Mouse (Mus musculus): ENCODE results near the gene Exd1. TPM values are rescaled to one million over a fixed set of nuclear protein-coding genes. Genes with fewer than 3 reads are reported as not detected.

Exd1 gene
- polyA plus RNA-seq, 1 experiment: 0.05 TPM

DNA sequence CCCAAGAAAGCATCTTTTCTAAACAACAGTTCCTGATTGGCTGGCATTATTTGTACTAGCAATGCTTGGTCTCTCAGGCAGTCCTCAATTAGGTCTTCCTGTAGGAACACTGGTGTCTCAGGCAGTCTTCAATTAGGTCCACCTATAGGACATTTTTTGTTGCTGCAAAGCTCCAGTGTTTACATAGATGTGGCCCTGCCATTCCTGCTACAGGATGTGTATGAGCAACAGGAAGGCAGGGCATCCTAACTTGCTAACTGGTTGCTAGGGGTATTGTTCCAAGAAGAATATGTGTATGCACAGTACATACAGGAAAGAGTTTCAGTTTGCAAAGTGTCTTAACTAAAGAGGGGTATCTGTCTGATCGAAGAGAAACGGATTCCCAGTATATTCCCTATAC, 51.3 kb downstream of the Exd1 start:
- Histone ChIP-seq H3ac (ENCODE audit: control insufficient read depth, insufficient read length, low read depth) (no peak overlapping the region), H3K79me2 (ENCODE audit: control insufficient read depth, insufficient read depth) (no peaks in the 10 kb centered on the region), H3K4me3 (ENCODE audit: insufficient read depth, poor library complexity, severe bottlenecking) (no peak overlapping the region), H3K36me3 (ENCODE audit: control insufficient read depth, insufficient read depth) (no peaks in the 10 kb centered on the region), H3K79me3 (ENCODE audit: low read depth) (no peaks in the 10 kb centered on the region), H3K27me3 (ENCODE audit: control insufficient read depth, insufficient read depth, insufficient read length) (peaks cover 11% of the 10 kb centered on the region)
- TF ChIP-seq MYOD1 (IDR thresholded peaks at IDR 0.05; ENCODE audit: control insufficient read depth, insufficient read length, low read depth) (no peak), CTCF (IDR thresholded peaks at IDR 0.05; ENCODE audit: control insufficient read depth, insufficient read depth, insufficient read length) (no peak), FOSL1 (IDR thresholded peaks at IDR 0.05; ENCODE audit: insufficient read depth, low read length, poor library complexity, severe bottlenecking) (no peak), USF1 (IDR thresholded peaks at IDR 0.05; ENCODE audit: low read depth) (no peak), MYOG (IDR thresholded peaks at IDR 0.05; ENCODE audit: control insufficient read depth, extremely low read depth, insufficient read length) (no peak), CEBPB (IDR thresholded peaks at IDR 0.05; ENCODE audit: low read depth) (no peak), MAX (IDR thresholded peaks at IDR 0.05) (no peak)

DNA sequence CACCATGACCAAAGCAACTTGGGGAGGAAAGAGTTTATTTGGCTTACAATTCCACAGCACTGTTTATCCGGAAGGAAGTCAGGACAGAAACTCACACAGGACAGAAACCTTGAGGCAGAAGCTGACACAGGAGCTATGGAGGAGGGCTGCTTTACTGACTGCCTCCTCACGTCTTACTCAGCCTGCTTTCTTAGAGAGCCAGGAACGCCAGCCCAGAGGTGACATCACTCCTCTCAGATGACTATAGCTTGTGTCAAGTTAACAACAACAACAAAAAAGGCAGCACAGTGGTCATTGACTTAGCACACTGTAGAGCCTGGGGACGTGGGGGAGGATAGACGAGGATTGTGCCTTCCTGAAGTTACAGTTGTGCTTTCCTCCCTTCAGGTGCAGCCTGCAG, 55.5 kb downstream of the Exd1 start:
- TF ChIP-seq CTCF (IDR thresholded peaks at IDR 0.05; ENCODE audit: control insufficient read depth, insufficient read depth, insufficient read length): no peak
- TF ChIP-seq MAX (IDR thresholded peaks at IDR 0.05): no peak
- no peak for TF ChIP-seq USF1 (IDR thresholded peaks at IDR 0.05; ENCODE audit: low read depth)
- no peak for TF ChIP-seq FOSL1 (IDR thresholded peaks at IDR 0.05; ENCODE audit: insufficient read depth, low read length, poor library complexity, severe bottlenecking)
- no peak for TF ChIP-seq MYOD1 (IDR thresholded peaks at IDR 0.05; ENCODE audit: control insufficient read depth, insufficient read length, low read depth)
- TF ChIP-seq MYOG (IDR thresholded peaks at IDR 0.05; ENCODE audit: control insufficient read depth, extremely low read depth, insufficient read length): no peak
- no peaks in the 10 kb centered on the region for H3K36me3 ChIP-seq (ENCODE audit: control insufficient read depth, insufficient read depth)
- no peaks in the 10 kb centered on the region for H3K79me2 ChIP-seq (ENCODE audit: control insufficient read depth, insufficient read depth)
- H3ac ChIP-seq (ENCODE audit: control insufficient read depth, insufficient read length, low read depth): no peak overlapping the region
- no peaks in the 10 kb centered on the region for H3K79me3 ChIP-seq (ENCODE audit: low read depth)
- no peak overlapping the region for H3K4me3 ChIP-seq (ENCODE audit: insufficient read depth, poor library complexity, severe bottlenecking)
- peaks cover 4% of the 10 kb centered on the region for H3K27me3 ChIP-seq (ENCODE audit: control insufficient read depth, insufficient read depth, insufficient read length)

DNA sequence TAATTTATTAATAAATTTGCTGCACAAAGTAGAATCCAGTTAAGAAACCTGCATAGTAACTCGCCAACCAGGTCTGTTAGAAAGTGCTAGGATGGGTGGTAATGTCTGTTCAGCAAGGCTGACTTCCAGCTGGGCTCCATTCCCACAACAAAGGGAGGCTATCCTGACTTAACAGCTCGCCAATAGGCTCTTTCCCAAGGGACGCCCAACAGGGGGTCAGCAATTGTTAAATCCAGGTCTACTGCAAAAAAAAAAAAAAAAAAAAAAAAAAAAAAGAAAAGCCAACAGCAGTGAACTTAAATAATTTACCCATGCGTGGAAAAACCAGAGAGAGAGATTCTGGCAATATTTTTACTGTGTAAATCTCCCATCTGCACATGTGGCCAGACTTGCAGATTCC, 60.9 kb downstream of the Exd1 start:
- Histone ChIP-seq H3K27me3 (ENCODE audit: control insufficient read depth, insufficient read depth, insufficient read length) (no peaks in the 10 kb centered on the region), H3K36me3 (ENCODE audit: control insufficient read depth, insufficient read depth) (no peaks in the 10 kb centered on the region), H3K79me2 (ENCODE audit: control insufficient read depth, insufficient read depth) (no peaks in the 10 kb centered on the region), H3K79me3 (ENCODE audit: low read depth) (no peaks in the 10 kb centered on the region), H3K4me3 (ENCODE audit: insufficient read depth, poor library complexity, severe bottlenecking) (no peak overlapping the region), H3ac (ENCODE audit: control insufficient read depth, insufficient read length, low read depth) (no peak overlapping the region)
- TF ChIP-seq USF1 (IDR thresholded peaks at IDR 0.05; ENCODE audit: low read depth): no peak

DNA sequence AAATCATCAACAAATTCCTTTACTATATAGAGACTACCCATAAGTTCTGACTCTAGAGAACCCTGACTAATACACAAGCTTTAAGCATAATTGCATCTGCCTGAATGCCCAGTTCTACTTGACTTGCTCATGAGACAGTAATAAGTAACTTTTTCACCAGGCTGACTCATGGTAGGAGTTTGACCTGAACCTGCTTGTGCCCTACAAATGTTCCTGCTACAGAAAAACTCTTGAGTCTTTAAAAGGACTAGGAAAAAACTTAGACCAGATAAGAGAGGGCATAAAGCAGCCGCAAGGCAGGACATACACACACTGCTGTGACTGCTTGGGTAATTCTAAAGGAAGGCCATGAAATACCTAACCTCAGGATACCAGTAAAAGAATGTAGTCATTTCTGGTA, 65.1 kb downstream of the Exd1 start:
- H3K36me3 ChIP-seq (ENCODE audit: control insufficient read depth, insufficient read depth): no peaks in the 10 kb centered on the region
- no peak overlapping the region for H3ac ChIP-seq (ENCODE audit: control insufficient read depth, insufficient read length, low read depth)
- H3K4me3 ChIP-seq (ENCODE audit: insufficient read depth, poor library complexity, severe bottlenecking): no peak overlapping the region
- peaks cover 13% of the 10 kb centered on the region for H3K79me2 ChIP-seq (ENCODE audit: control insufficient read depth, insufficient read depth)
- no peak for TF ChIP-seq MAX (IDR thresholded peaks at IDR 0.05)
- no peak for TF ChIP-seq MYOG (IDR thresholded peaks at IDR 0.05; ENCODE audit: control insufficient read depth, extremely low read depth, insufficient read length)
- TF ChIP-seq CEBPB (IDR thresholded peaks at IDR 0.05; ENCODE audit: low read depth): no peak
- no peak for TF ChIP-seq CTCF (IDR thresholded peaks at IDR 0.05; ENCODE audit: control insufficient read depth, insufficient read depth, insufficient read length)
- TF ChIP-seq USF1 (IDR thresholded peaks at IDR 0.05; ENCODE audit: low read depth): no peak
- TF ChIP-seq MYOD1 (IDR thresholded peaks at IDR 0.05; ENCODE audit: control insufficient read depth, insufficient read length, low read depth): no peak
- no peak for TF ChIP-seq FOSL1 (IDR thresholded peaks at IDR 0.05; ENCODE audit: insufficient read depth, low read length, poor library complexity, severe bottlenecking)
- H3K79me3 ChIP-seq (ENCODE audit: low read depth): peaks cover 3% of the 10 kb centered on the region
- no peaks in the 10 kb centered on the region for H3K27me3 ChIP-seq (ENCODE audit: control insufficient read depth, insufficient read depth, insufficient read length)

DNA sequence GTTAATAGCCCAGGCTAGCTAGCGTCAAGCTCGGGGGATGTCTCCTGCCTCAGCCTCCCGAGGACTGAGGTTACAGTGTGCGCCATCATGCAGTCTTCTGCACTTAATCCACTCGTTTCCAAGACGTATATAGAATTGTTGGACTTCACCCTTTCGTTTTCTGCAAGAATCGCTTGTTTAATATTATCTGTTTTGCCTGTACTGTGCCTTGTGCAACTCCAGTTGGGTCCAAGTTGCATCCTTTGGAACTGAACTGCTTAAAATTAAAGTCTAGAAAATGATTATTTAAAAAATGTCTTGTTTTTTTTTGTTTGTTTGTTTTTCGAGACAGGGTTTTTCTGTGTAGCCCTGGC, 69.1 kb downstream of the Exd1 start:
- TF ChIP-seq MYOG (IDR thresholded peaks at IDR 0.05; ENCODE audit: control insufficient read depth, extremely low read depth, insufficient read length) (no peak), MAX (IDR thresholded peaks at IDR 0.05) (no peak), CTCF (IDR thresholded peaks at IDR 0.05; ENCODE audit: control insufficient read depth, insufficient read depth, insufficient read length) (no peak), FOSL1 (IDR thresholded peaks at IDR 0.05; ENCODE audit: insufficient read depth, low read length, poor library complexity, severe bottlenecking) (no peak), USF1 (IDR thresholded peaks at IDR 0.05; ENCODE audit: low read depth) (no peak), CEBPB (IDR thresholded peaks at IDR 0.05; ENCODE audit: low read depth) (no peak), MYOD1 (IDR thresholded peaks at IDR 0.05; ENCODE audit: control insufficient read depth, insufficient read length, low read depth) (no peak)

DNA sequence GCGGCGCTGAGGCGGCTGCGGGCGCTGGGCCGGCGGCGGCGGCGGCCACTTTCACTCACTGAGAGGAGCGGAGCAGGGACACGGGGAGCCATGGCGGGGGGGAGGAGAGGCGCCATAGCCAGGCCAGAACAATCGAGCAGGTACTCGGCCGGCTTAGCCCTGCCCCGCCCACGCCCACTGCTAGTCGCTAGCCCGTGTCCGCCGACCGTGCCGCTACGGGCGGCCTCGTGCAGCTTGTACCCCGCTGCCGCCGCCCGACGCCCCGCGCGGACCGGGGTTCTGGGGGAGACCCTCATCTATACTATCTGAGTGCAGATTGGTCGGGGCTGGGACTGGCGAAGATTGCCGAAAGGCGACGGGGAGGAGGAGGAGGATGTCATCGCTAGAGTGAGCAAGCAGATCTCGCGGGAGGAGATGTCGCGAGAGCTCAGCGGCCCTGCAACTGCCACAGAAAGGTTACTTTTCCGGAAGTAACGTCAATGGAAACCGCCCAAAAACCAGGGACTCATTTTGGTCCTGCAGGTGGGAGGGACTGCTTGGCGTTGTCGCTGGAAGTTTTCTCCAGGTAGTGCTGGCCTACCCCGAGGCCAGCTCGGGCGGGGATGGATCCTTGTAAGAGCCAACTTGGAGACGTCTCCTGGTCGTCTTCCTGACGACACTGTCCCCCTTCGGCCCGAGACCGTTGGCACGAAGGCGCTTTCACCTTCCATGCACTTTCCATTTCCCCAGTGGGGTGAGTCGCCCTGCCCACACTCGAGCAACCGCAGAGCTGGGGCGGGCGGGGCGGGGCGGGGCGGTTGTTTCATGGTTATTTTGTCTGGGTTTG, 69.6 kb downstream of the Exd1 start, which contains the start of gene Ino80:
Gene Ino80, minus strand, starts transcription at position 117 of the 826 bp plus-strand sequence.
- Histone ChIP-seq H3ac (ENCODE audit: control insufficient read depth, insufficient read length, low read depth) (peak within 1 kb of the TSS; percentile 86), H3K79me3 (ENCODE audit: low read depth) (peaks cover 46% of the 10 kb centered on the region), H3K36me3 (ENCODE audit: control insufficient read depth, insufficient read depth) (peaks cover 13% of the 10 kb centered on the region), H3K4me3 (ENCODE audit: insufficient read depth, poor library complexity, severe bottlenecking) (peak within 1 kb of the TSS; percentile 93), H3K27me3 (ENCODE audit: control insufficient read depth, insufficient read depth, insufficient read length) (no peaks in the 10 kb centered on the region), H3K79me2 (ENCODE audit: control insufficient read depth, insufficient read depth) (peaks cover 58% of the 10 kb centered on the region)
- TF ChIP-seq FOSL1 (IDR thresholded peaks at IDR 0.05; ENCODE audit: insufficient read depth, low read length, poor library complexity, severe bottlenecking) (no peak), MAX (IDR thresholded peaks at IDR 0.05) (peak; percentile 76)

More for the DNA sequence above, 69.1 kb downstream of the Exd1 start:
- Histone ChIP-seq H3K79me2 (ENCODE audit: control insufficient read depth, insufficient read depth) (peaks cover 52% of the 10 kb centered on the region), H3K79me3 (ENCODE audit: low read depth) (peaks cover 40% of the 10 kb centered on the region), H3K27me3 (ENCODE audit: control insufficient read depth, insufficient read depth, insufficient read length) (no peaks in the 10 kb centered on the region), H3K4me3 (ENCODE audit: insufficient read depth, poor library complexity, severe bottlenecking) (peak overlapping the region; percentile 93), H3K36me3 (ENCODE audit: control insufficient read depth, insufficient read depth) (peaks cover 7% of the 10 kb centered on the region), H3ac (ENCODE audit: control insufficient read depth, insufficient read length, low read depth) (no peak overlapping the region)
